Mouse (Mus musculus): Measurements from ENCODE around the gene Opcml.

DNA sequence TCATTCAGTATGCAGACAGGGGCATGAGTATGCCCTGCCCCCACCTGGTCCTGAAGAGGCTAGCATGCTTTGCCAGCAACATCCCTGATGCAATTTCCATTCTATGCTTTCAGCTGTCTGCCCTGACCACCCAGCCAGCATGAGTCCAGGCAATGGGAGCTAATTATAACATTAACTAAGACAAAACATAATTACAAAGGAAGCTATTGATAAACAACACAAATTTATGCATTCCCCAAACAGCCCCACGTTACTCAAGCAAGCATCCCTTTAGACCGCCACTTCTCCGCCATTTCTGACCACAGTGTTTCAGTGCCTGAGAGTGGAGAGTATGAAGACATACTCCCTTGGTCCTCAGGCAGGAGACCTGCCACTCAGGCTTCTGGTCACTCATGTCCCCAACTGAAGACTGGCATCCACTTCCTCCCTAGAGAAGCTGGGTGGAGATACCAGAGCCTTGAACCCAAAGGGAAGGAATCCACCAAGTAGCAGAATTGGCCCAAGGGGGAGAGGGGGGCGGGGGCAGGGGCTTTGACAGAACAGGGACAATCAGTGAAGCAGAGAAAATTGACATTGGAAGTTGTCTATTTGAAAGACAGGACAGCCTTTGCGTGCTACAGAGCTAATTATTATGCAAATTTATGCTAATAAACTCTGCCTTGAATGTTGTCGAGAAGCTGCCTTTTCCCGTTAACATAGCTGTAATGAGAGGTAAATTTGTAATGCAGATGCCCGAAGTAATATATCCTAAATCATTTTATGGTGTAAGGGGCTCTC is 464.7 kb downstream of the Opcml start:
- TF ChIP-seq HCFC1 (IDR thresholded peaks at IDR 0.05; ENCODE audit: borderline replicate concordance, insufficient read depth, low read length) (no peak), ZC3H11A (IDR thresholded peaks at IDR 0.05; ENCODE audit: borderline replicate concordance, low read depth, low read length) (no peak)
